Comparison of ENCODE assay signal across 8 mouse cellular contexts in the genomic region with DNA sequence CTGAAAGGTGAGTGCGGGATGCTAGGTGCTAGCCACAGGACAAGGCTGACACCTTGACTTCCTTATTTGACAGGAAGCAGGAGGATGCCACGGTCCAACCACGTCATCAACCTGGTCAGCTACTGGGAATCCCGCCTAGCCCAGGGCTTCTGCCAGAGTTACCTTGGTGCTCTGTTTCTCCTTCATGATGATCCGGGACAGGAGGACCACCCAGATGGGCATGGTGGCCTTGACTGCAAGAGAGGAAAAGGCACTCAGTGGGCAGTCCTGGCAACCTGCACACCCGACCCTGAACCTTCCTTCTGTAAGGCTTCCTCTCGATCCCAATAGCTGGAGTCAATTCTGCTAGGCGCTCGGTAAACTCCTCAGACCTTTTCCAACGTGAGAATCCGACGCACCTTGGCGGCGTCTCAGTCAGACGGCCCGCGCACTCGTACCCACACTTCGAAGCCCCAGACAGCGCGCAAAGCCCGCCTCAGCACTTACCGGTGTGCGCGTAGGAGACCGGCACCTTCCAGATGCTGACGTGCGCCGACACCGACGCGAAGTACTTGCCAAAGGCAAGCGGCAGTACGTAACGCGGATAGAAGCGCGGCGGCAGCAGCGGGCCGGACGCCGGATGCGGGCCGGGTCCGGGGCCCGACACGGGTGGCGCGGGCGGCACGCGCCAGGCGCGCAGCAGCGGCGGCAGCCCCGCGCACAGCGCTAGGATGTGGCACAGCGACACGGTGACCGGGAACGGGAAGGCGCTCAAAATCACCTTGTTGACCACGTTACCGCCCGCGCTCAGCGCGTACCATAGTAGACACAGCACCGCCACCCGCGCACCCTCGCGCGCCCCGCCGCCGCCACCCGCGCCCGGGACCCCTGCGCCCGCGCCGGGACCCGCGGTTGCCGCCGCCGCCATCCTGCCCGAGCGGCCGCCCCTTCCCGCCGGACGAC. TPM values are rescaled to one million over a fixed set of nuclear protein-coding genes. Genes with fewer than 3 reads are reported as not detected.
A peak's percentile ranks its signal among the peaks of the same experiment; 100 is the strongest.
DNase-seq lines count a peak whose midpoint lies in the region; ATAC-seq lines count a peak whose summit lies in the region.

A gene (minus strand): TSS at position 935 of the 942 bp plus-strand sequence.

- H3K27me3 ChIP-seq in forebrain, embryonic 15.5 days, result no peaks in the 10 kb centered on the region

- peaks cover 34% of the 10 kb centered on the region for H3K4me1 ChIP-seq in forebrain, embryonic 15.5 days

- peak within 1 kb of the TSS; percentile 76 for H3K4me2 ChIP-seq in forebrain, embryonic 15.5 days (replicated peaks)

- WGBS in forebrain, embryonic 15.5 days, result 1% methylated on average over 84 of the region's 98 CpGs

- peak within 1 kb of the TSS; percentile 83 for H3K9ac ChIP-seq in forebrain, embryonic 15.5 days (replicated peaks)

- ATAC-seq in forebrain, embryonic 15.5 days (replicated peaks), result peak; percentile 61

- H3K9me3 ChIP-seq in forebrain, embryonic 15.5 days, result no peaks in the 10 kb centered on the region

- peaks cover 31% of the 10 kb centered on the region for H3K36me3 ChIP-seq in forebrain, embryonic 15.5 days

- peak within 1 kb of the TSS; percentile 98 for H3K4me3 ChIP-seq in forebrain, embryonic 15.5 days

- H3K27ac ChIP-seq in forebrain, embryonic 15.5 days (replicated peaks), result peak within 1 kb of the TSS; percentile 82

- DNase-seq in layer of hippocampus, adult 18-20 months (ENCODE audit: low spot score in 2 of 2), result peak in 1 of 2 experiments; percentile 22
- DNase-seq in layer of hippocampus, adult 9-10 months (ENCODE audit: low spot score), result no peak
- peak in 1 of 2 experiments; percentile 22 for DNase-seq in adrenal gland, postnatal 4 days (ENCODE audit: low spot score in 2 of 2)
- peak; percentile 20 for DNase-seq in heart, postnatal 4 days
- no peak for DNase-seq in layer of hippocampus, postnatal 14 days (ENCODE audit: low spot score in 2 of 2)
- peak; percentile 16 for DNase-seq in lung, postnatal 25 days (ENCODE audit: low spot score)
- peak; percentile 55 for DNase-seq in right cerebral cortex, adult 18-20 months

RNA-seq across cellular contexts. Expression of the gene that starts here (rescaled TPM):
- total RNA-seq in layer of hippocampus, adult 18-20 months (2021), result 10 to 100 TPM; 47.2 to 48.9 TPM
- 10 to 100 TPM; 25.1 to 26.7 TPM for total RNA-seq in adrenal gland, postnatal 4 days (2021)
- 13.8 and 14.7 TPM in 2 replicates for polyA plus RNA-seq in forebrain, embryonic 15.5 days (2015; fragmentation: Nextera tagmentation; extraction: Ambion mirVana)
- 10 to 100 TPM; 25.6 to 27.1 TPM for total RNA-seq in heart, postnatal 4 days (2021)
- 10 to 100 TPM; 44.5 to 46.4 TPM for total RNA-seq in layer of hippocampus, postnatal 14 days (2021)

Comparison
In these comparisons a context has a peak if more than half of its experiments do, and no peak if none do; other contexts are left out.
1. DNase-seq: peak in heart, postnatal 4 days (single experiment), lung, postnatal 25 days (single experiment) and right cerebral cortex, adult 18-20 months (single experiment); none in layer of hippocampus, adult 9-10 months (single experiment) and layer of hippocampus, postnatal 14 days (0 of 2).